Mouse (Mus musculus) liver, adult 2 months (tissue): ENCODE results near the gene Homer3. TPM values are rescaled to one million over a fixed set of nuclear protein-coding genes. Genes with fewer than 3 reads are reported as not detected.

Experiments
- DNase-seq: peaks from one replicate; pipeline ENCODE4 v3.0.0-alpha.2; 2011; ENCODE audit warnings: low read depth, low spot score; ENCODE audit errors: extremely low read depth
- H3K27ac ChIP-seq: fragments of 200-500 bp; replicated peaks from 2 replicates; pipeline ENCODE4 v1.5.1; 2012; ENCODE audit warnings: low read depth, mild to moderate bottlenecking, control low read depth, inconsistent platforms, low read length; ENCODE audit not compliant: insufficient read depth
- H3K27me3 ChIP-seq: fragments of 200-500 bp; 2 replicates; pipeline ENCODE4 v1.6.1; 2012; ENCODE audit warnings: mild to moderate bottlenecking, moderate library complexity, low read length, inconsistent platforms; ENCODE audit not compliant: control insufficient read depth, insufficient read depth
- H3K36me3 ChIP-seq: fragments of 200-500 bp; 2 replicates; pipeline ENCODE4 v1.6.1; 2012; ENCODE audit warnings: low read length, inconsistent platforms; ENCODE audit not compliant: control insufficient read depth, insufficient read depth
- H3K4me1 ChIP-seq: fragments of 200-500 bp; 2 replicates; pipeline ENCODE4 v1.6.1; 2011; ENCODE audit warnings: low read length; ENCODE audit not compliant: control insufficient read depth, insufficient read depth
- H3K4me3 ChIP-seq: fragments of 200-500 bp; 2 replicates; pipeline ENCODE4 v1.5.1; 2011; ENCODE audit warnings: low read depth, mild to moderate bottlenecking, control low read depth, low read length, moderate library complexity; ENCODE audit not compliant: insufficient read depth
- H3K79me2 ChIP-seq: fragments of 200-500 bp; 2 replicates; pipeline ENCODE4 v1.6.1; 2012; ENCODE audit warnings: inconsistent platforms, mild to moderate bottlenecking, low read length, moderate library complexity; ENCODE audit not compliant: control insufficient read depth, insufficient read depth
- H3K9ac ChIP-seq: fragments of 200-500 bp; 2 replicates; pipeline ENCODE4 v1.6.1; 2012; ENCODE audit warnings: low read depth, mild to moderate bottlenecking, control low read depth, inconsistent platforms, low read length
- CTCF ChIP-seq: fragments of 200-500 bp; IDR thresholded peaks from 2 replicates; pipeline ENCODE4 v1.5.1; 2011; ENCODE audit warnings: low read depth, low read length, control low read depth
- POLR2A ChIP-seq: fragments of 200-500 bp; IDR thresholded peaks from 2 replicates; pipeline ENCODE4 v1.6.1; 2011; ENCODE audit warnings: low read length, control low read depth; ENCODE audit not compliant: insufficient read depth; ENCODE audit errors: extremely low read depth
- WGBS: fragments of 180-500 bp; shearing (Covaris S2); methylation state at CpG from one replicate; pipeline ENCODE4 v1.1.7; 2018; 5-methylcytosine and 5-hydroxymethylcytosine counted together
- polyA plus RNA-seq: library from polyadenylated mRNA; depleted of rRNA; stranded (reverse); fragments of >200 nt; gene quantifications from 2 replicates; pipeline ENCODE4 v1.2.3, GENCODE M21; 2012
- total RNA-seq: library from RNA; depleted of rRNA; stranded (reverse); fragments of >200 nt; gene quantifications from 2 replicates; pipeline ENCODE4 v1.2.3, GENCODE M21; 2014

The Homer3 gene
- total and polyA plus RNA-seq, 2 experiments: 1.4 to 3.1 TPM

DNA sequence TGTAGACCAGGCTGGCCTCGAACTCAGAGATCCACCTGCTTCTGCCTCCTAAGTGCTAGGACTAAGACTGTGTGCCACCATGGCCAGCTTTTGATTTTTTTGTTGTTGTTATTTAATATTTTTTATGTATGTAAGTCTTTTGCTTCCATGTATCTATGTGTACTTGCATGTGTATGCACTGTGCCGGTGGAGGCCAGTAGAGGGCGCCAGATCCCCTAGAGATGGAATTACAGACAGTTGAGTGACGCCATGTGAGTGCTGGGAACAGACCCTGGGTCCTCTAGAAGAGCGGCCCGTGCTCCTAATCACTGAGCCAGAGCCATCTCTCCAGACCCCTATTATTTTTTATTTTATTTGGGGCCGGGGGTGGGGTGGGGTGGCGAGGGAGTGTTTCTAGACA is 4.1 kb downstream of the Homer3 start:
- no peak for DNase-seq
- Histone ChIP-seq H3K79me2 (no peaks in the 10 kb centered on the region), H3K27ac (no peak overlapping the region), H3K27me3 (no peaks in the 10 kb centered on the region), H3K4me1 (no peaks in the 10 kb centered on the region), H3K9ac (no peak overlapping the region), H3K4me3 (no peak overlapping the region), H3K36me3 (no peaks in the 10 kb centered on the region)
- no peak for TF ChIP-seq POLR2A
- peak; percentile 63 for TF ChIP-seq CTCF
- WGBS: 91% methylated on average over 8 of the region's 8 CpGs

DNA sequence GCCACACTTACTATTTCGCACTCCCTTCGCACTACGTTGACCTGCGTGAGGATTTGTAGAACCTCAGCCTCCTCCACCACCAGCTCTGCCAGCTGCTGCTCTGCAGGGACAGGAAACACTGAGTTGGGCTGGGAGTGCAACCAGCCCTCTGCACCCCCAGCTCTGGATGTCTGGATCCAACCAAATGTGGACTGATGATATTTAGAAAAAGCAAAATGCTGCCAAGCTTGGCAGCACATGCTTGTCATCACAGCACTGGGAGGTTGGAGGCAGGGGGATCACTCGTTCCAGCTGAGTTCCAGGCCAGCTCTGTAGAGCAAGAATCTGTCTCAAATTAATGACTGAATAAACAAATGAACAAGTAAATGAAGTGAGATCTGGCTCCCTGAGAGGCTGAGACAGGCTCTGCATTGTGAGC is 11.4 kb downstream of the Homer3 start:
- DNase-seq: no peak
- H3K36me3 ChIP-seq: peaks cover 14% of the 10 kb centered on the region
- TF ChIP-seq CTCF (no peak), POLR2A (no peak)
- H3K79me2 ChIP-seq: no peaks in the 10 kb centered on the region
- no peaks in the 10 kb centered on the region for H3K4me1 ChIP-seq
- H3K9ac ChIP-seq: no peak overlapping the region
- H3K27ac ChIP-seq: no peak overlapping the region
- no peaks in the 10 kb centered on the region for H3K27me3 ChIP-seq
- 77% methylated on average over 5 of the region's 5 CpGs for WGBS
- H3K4me3 ChIP-seq: no peak overlapping the region

DNA sequence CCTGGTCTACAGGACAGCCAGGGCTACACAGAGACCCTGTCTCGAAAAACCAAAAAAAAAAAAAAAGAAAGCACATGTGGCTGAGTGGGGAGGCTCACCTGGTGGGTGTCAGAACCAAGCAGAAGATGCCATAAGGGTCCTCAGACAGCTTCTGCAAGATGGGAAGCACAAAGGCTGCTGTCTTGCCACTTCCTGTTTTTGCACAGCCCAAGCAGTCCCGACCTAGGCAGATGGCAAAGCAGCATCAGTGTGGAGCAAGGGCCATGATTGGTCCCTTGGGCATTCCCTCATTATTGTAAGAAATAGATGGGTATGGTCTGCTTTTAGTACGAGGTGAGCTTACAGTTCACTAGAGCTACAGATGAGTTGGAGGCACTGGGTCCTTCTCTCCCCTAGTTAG is 18.3 kb downstream of the Homer3 start:
- Histone ChIP-seq H3K36me3 (peaks cover 8% of the 10 kb centered on the region), H3K4me3 (no peak overlapping the region)

DNA sequence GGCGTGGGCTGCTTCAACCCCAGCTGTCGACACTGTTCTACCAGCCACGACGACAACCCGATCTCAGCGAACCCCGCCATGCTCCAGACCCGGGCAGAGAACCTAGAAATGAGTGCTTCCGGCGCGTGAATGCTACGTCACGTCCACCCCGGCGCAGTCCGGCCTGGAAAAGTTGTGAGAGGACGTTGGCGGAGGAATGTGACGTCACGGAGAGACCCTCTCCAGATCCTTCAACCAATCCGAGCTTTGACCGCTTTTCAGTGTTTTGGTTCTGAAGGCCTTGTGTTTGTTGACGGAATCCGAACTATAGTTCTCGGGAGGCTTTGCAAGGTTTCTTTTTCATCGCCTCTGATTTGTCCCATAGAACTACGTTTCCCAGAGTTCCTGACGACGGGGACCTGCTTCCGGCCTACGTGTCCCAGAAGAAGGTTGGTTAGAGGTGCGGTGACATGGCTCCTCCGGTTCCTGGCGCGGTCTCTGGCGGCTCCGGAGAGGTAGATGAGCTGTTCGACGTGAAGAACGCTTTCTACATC is 19.8 kb downstream of the Homer3 start, which contains the start of the genes Ddx49 and Cope:
Gene Ddx49 (minus strand): TSS at position 132 of the 533 bp plus-strand sequence.
Gene Cope (plus strand): TSS at position 161 of the 533 bp plus-strand sequence.
- WGBS: under 1% methylated on average over 40 of the region's 40 CpGs
- peak within 1 kb of the TSS; percentile 71 for H3K27ac ChIP-seq
- H3K4me1 ChIP-seq: peaks cover 10% of the 10 kb centered on the region
- H3K4me3 ChIP-seq: peak within 1 kb of the TSS; percentile 95
- H3K9ac ChIP-seq: peak within 1 kb of the TSS; percentile 95
- DNase-seq: peak; percentile 85
- TF ChIP-seq POLR2A (peak; percentile 68), CTCF (no peak)
- no peaks in the 10 kb centered on the region for H3K27me3 ChIP-seq
- peaks cover 7% of the 10 kb centered on the region for H3K36me3 ChIP-seq
- H3K79me2 ChIP-seq: peaks cover 25% of the 10 kb centered on the region; the same call in 1 of the 2 replicates

More for the DNA sequence above, 18.3 kb downstream of the Homer3 start:
- no peak overlapping the region for H3K9ac ChIP-seq
- peaks cover 10% of the 10 kb centered on the region for H3K4me1 ChIP-seq
- H3K27ac ChIP-seq: no peak overlapping the region
- 80% methylated on average over 3 of the region's 3 CpGs for WGBS
- H3K27me3 ChIP-seq: no peaks in the 10 kb centered on the region
- no peak for TF ChIP-seq CTCF
- no peak for TF ChIP-seq POLR2A
- DNase-seq: no peak
- peaks cover 25% of the 10 kb centered on the region; the same call in 1 of the 2 replicates for H3K79me2 ChIP-seq

DNA sequence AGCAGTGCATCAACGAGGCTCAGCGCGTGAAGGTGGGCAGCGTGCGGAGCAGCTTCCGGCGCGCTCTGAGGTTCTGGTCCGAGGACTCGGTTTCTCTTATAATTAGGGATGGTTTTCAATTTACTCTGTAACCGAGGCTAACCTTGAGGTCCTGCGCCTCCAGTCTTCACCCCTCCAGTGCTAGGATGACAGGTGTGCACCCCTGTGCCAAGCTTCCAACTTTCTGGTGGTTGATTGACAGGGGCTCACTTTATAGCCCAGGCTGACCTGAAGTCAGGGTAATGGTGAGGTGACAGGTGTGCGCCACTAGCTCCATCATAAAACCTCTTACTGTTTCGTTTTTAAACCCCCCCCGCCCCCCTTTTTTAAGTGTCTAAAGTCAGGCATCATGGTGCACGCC is 20.3 kb downstream of the Homer3 start:
- H3K4me3 ChIP-seq: peak overlapping the region; percentile 95
- peak overlapping the region; percentile 71 for H3K27ac ChIP-seq
- peaks cover 10% of the 10 kb centered on the region for H3K4me1 ChIP-seq
- peak overlapping the region; percentile 95 for H3K9ac ChIP-seq
- 1% methylated on average over 16 of the region's 16 CpGs for WGBS
- peaks cover 25% of the 10 kb centered on the region; the same call in 1 of the 2 replicates for H3K79me2 ChIP-seq
- no peaks in the 10 kb centered on the region for H3K27me3 ChIP-seq
- peaks cover 7% of the 10 kb centered on the region for H3K36me3 ChIP-seq
- TF ChIP-seq POLR2A (no peak), CTCF (no peak)
- DNase-seq: no peak

DNA sequence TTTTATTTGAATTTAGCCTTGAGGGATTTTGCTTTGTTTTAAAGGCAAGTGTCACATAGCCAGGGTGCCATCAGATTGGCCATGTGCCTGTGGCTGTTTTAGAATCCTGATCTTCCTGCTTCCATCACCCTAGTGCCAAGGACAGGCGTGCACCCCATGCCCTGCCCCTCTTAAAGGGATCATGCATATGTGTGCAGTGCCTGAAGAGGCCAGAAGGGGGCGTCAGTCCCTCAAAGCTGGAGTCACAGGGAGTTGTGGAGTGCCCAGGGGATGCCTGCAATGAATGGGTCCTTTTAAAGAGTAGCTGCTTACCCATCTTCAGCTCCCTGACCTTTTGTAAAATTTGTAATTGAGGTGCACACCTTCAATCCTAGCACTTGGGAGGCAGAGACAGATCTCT is 26.7 kb downstream of the Homer3 start:
- no peaks in the 10 kb centered on the region for H3K27me3 ChIP-seq
- H3K36me3 ChIP-seq: peaks cover 24% of the 10 kb centered on the region
- no peak overlapping the region for H3K9ac ChIP-seq
- no peak overlapping the region for H3K27ac ChIP-seq
- no peak overlapping the region for H3K4me3 ChIP-seq
- WGBS: 41% methylated on average over 2 of the region's 2 CpGs
- no peaks in the 10 kb centered on the region for H3K4me1 ChIP-seq
- TF ChIP-seq CTCF: peak; percentile 77
- no peak for TF ChIP-seq POLR2A
- no peak for DNase-seq
- H3K79me2 ChIP-seq: no peaks in the 10 kb centered on the region
